Mouse (Mus musculus): ENCODE measurements around the gene Ctnna3. TPM values are rescaled to one million over a fixed set of nuclear protein-coding genes. Genes with fewer than 3 reads are reported as not detected.

Ctnna3 gene
- polyA plus RNA-seq, 2 experiments = 0.03 TPM; not detected in 1

DNA sequence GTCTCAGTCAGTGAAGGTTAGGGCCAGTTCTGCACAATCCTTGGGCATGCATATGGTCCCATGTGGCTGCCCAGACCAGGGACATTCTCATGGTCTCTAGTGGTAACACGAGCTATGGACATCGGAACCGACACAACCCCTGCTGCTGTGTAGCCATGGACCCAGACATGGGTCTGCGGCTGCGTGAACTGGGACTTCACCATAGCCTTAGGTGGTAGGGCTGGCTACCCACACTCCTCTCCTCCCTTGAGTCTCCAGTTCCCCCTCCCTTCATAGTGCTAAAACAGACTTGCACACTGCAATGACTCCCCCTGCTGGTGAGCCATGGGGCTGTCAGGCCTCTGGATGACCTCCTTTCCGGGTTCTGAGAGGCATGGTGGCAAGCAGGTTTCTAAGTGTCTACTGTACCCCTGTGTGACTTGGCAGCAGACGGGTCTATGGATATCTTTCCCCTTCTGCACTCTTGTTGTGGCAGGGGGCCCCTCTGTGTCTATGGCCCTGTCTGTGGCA is 144.3 kb downstream of the Ctnna3 start:
- Histone ChIP-seq H3K27ac (no peak overlapping the region), H3K4me1 (replicated peaks; ENCODE audit: control insufficient read depth in 2 of 2, insufficient read depth in 2 of 2, low read length in 1 of 2) (no peaks in the 10 kb centered on the region), H3K9me3 (ENCODE audit: control insufficient read depth, low read length) (no peaks in the 10 kb centered on the region), H3K4me3 (ENCODE audit: insufficient read depth in 1 of 2, low read depth in 2 of 2, low read length in 2 of 2) (no peak overlapping the region), H3K36me3 (replicated peaks; ENCODE audit: control insufficient read depth, insufficient read depth, low read depth) (no peaks in the 10 kb centered on the region), H3K4me2 (ENCODE audit: low read depth) (no peak overlapping the region), H3K9ac (replicated peaks) (no peak overlapping the region), H3K27me3 (ENCODE audit: control insufficient read depth, insufficient read depth, low read length) (no peaks in the 10 kb centered on the region)
- peak; percentile 55 for TF ChIP-seq CTCF (IDR thresholded peaks at IDR 0.05; ENCODE audit: low read depth)
- TF ChIP-seq EP300 (IDR thresholded peaks at IDR 0.05; ENCODE audit: low read depth) = no peak
- no peak for ATAC-seq (ENCODE audit: insufficient read depth)
- DNase-seq (ENCODE audit: low read depth in 3 of 3, low spot score in 3 of 3) = no peak
- WGBS (ENCODE audit: insufficient replicate concordance) = 69% methylated on average over 7 of the region's 7 CpGs

DNA sequence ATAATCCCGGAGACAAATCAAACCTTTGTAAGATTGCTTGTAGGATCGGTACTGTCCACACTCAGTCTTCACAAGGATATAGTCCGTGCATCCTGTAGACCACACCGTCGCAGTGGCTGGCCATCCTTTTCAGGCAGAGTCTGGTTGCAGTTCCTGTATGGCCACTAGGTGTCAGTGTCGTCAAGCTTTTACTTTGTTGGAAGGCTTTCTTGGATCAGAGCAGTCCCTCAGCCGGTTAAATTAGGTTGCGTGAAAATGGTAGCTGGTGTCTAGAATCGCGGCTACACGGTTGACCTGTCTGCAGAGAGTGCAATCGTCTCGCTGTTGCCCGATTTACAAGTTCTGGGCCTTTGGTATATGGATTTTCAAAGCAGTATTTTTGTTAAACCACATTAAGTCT is 152.7 kb downstream of the Ctnna3 start:
- no peaks in the 10 kb centered on the region for H3K9me3 ChIP-seq (ENCODE audit: control insufficient read depth, low read length)
- no peak overlapping the region for H3K9ac ChIP-seq (replicated peaks)
- WGBS (ENCODE audit: insufficient replicate concordance) = 8% methylated on average over 14 of the region's 14 CpGs
- no peaks in the 10 kb centered on the region for H3K4me1 ChIP-seq (replicated peaks; ENCODE audit: control insufficient read depth in 2 of 2, insufficient read depth in 2 of 2, low read length in 1 of 2)
- H3K4me3 ChIP-seq (ENCODE audit: insufficient read depth in 1 of 2, low read depth in 2 of 2, low read length in 2 of 2) = no peak overlapping the region
- no peak overlapping the region for H3K27ac ChIP-seq
- H3K27me3 ChIP-seq (ENCODE audit: control insufficient read depth, insufficient read depth, low read length) = no peaks in the 10 kb centered on the region
- DNase-seq (ENCODE audit: low read depth in 3 of 3, low spot score in 3 of 3) (peak; percentile 19 to 24 (median 23)), ATAC-seq (ENCODE audit: insufficient read depth) (no peak)
- no peak overlapping the region for H3K4me2 ChIP-seq (ENCODE audit: low read depth)
- TF ChIP-seq CTCF (IDR thresholded peaks at IDR 0.05; ENCODE audit: low read depth) (peak; percentile 90), EP300 (IDR thresholded peaks at IDR 0.05; ENCODE audit: low read depth) (no peak)
- no peaks in the 10 kb centered on the region for H3K36me3 ChIP-seq (replicated peaks; ENCODE audit: control insufficient read depth, insufficient read depth, low read depth)

DNA sequence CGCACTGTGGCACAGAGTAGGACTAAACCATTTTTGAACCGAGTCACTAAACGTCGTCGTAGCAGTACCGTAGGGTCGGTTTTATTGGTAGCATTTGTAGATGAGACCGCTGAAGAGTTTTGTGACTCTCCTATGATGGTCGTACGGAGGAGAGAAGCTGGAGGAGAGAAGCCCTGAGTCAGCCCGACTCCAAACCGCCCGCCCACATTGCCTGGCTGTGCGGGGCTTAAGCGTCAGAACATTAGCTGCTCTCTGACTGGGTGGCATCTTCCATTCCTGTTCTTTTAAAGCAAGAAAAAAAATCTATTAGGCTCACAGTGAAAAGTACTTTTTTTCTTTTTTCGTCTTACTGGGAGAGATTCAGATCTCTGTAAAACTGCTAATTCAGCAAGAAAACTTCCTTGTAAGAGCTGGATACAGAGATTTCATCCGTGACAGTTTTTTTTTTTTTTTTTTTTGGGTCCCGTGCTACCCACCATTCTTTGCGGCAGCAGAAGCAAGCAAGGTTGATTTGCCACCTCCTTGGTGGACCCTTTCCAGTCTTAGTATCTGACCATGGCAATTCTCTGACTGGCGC is 154.0 kb downstream of the Ctnna3 start:
- no peaks in the 10 kb centered on the region for H3K27me3 ChIP-seq (ENCODE audit: control insufficient read depth, insufficient read depth, low read length)
- no peak overlapping the region for H3K27ac ChIP-seq
- H3K9me3 ChIP-seq (ENCODE audit: control insufficient read depth, low read length) = no peaks in the 10 kb centered on the region
- H3K9ac ChIP-seq (replicated peaks) = no peak overlapping the region
- WGBS (ENCODE audit: insufficient replicate concordance) = 62% methylated on average over 20 of the region's 20 CpGs
- H3K36me3 ChIP-seq (replicated peaks; ENCODE audit: control insufficient read depth, insufficient read depth, low read depth) = no peaks in the 10 kb centered on the region
- TF ChIP-seq CTCF (IDR thresholded peaks at IDR 0.05; ENCODE audit: low read depth) (no peak), EP300 (IDR thresholded peaks at IDR 0.05; ENCODE audit: low read depth) (no peak)
- H3K4me1 ChIP-seq (replicated peaks; ENCODE audit: control insufficient read depth in 2 of 2, insufficient read depth in 2 of 2, low read length in 1 of 2) = no peaks in the 10 kb centered on the region
- H3K4me2 ChIP-seq (ENCODE audit: low read depth) = no peak overlapping the region
- no peak for ATAC-seq (ENCODE audit: insufficient read depth)
- no peak overlapping the region for H3K4me3 ChIP-seq (ENCODE audit: insufficient read depth in 1 of 2, low read depth in 2 of 2, low read length in 2 of 2)
- no peak for DNase-seq (ENCODE audit: low read depth in 3 of 3, low spot score in 3 of 3)

DNA sequence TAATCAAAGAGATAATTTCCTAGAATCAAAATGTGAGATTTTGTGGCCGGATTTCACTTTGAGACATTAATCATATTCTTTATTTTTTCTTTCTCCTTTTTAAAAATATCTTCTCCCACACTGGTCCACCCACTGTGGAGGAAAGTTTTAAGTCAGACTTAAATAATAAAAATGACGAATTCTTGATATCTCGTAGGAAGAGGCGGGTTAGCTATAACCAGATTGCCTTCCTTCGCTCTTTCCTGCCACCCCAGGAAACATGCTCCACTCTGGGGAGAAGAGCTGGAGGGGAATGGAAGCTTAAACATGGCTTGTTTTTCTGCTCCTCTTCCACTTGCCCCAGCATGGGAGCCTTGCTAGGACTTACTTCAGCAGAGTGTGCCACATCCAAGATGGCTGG is 169.5 kb downstream of the Ctnna3 start:
- Histone ChIP-seq H3K9ac (replicated peaks) (no peak overlapping the region), H3K9me3 (ENCODE audit: control insufficient read depth, low read length) (no peaks in the 10 kb centered on the region), H3K4me2 (ENCODE audit: low read depth) (no peak overlapping the region), H3K4me1 (replicated peaks; ENCODE audit: control insufficient read depth in 2 of 2, insufficient read depth in 2 of 2, low read length in 1 of 2) (no peaks in the 10 kb centered on the region), H3K27me3 (ENCODE audit: control insufficient read depth, insufficient read depth, low read length) (no peaks in the 10 kb centered on the region), H3K36me3 (replicated peaks; ENCODE audit: control insufficient read depth, insufficient read depth, low read depth) (no peaks in the 10 kb centered on the region), H3K4me3 (ENCODE audit: insufficient read depth in 1 of 2, low read depth in 2 of 2, low read length in 2 of 2) (no peak overlapping the region), H3K27ac (no peak overlapping the region)
- WGBS (ENCODE audit: insufficient replicate concordance) = 74% methylated on average over 5 of the region's 5 CpGs
- ATAC-seq (ENCODE audit: insufficient read depth) (no peak), DNase-seq (ENCODE audit: low read depth in 3 of 3, low spot score in 3 of 3) (no peak)
- TF ChIP-seq EP300 (IDR thresholded peaks at IDR 0.05; ENCODE audit: low read depth) = no peak
- TF ChIP-seq CTCF (IDR thresholded peaks at IDR 0.05; ENCODE audit: low read depth) = no peak

DNA sequence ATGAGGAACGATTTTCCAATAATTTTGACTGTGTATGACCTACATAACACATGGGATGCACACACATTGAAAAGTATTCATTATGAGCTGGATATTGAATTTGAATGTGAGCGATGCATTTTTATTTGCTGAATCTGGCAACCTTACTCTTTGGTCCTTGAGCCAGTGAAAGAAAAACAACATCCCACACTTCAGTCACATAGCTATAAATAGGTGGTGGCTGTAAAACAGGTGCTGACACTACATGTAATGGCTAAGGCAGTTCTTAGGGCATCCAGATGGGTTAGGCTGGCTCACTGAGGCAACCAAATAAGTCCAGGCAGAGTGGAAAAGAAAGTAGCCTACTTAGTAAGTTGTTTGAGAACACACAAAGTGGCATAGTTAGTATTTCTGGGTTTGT is 171.3 kb downstream of the Ctnna3 start:
- Histone ChIP-seq H3K4me2 (ENCODE audit: low read depth) (no peak overlapping the region), H3K9ac (replicated peaks) (no peak overlapping the region), H3K4me1 (replicated peaks; ENCODE audit: control insufficient read depth in 2 of 2, insufficient read depth in 2 of 2, low read length in 1 of 2) (no peaks in the 10 kb centered on the region), H3K36me3 (replicated peaks; ENCODE audit: control insufficient read depth, insufficient read depth, low read depth) (no peaks in the 10 kb centered on the region), H3K27me3 (ENCODE audit: control insufficient read depth, insufficient read depth, low read length) (no peaks in the 10 kb centered on the region), H3K27ac (no peak overlapping the region), H3K9me3 (ENCODE audit: control insufficient read depth, low read length) (no peaks in the 10 kb centered on the region), H3K4me3 (ENCODE audit: insufficient read depth in 1 of 2, low read depth in 2 of 2, low read length in 2 of 2) (no peak overlapping the region)
- WGBS (ENCODE audit: insufficient replicate concordance) = 49% methylated on average over 2 of the region's 2 CpGs
- ATAC-seq (ENCODE audit: insufficient read depth) (no peak), DNase-seq (ENCODE audit: low read depth in 3 of 3, low spot score in 3 of 3) (no peak)
- TF ChIP-seq CTCF (IDR thresholded peaks at IDR 0.05; ENCODE audit: low read depth) (no peak), EP300 (IDR thresholded peaks at IDR 0.05; ENCODE audit: low read depth) (no peak)
